Mouse (Mus musculus) intestine, postnatal 0 days (tissue): ENCODE measurements around the gene Als2cr12. TPM values are rescaled to one million over a fixed set of nuclear protein-coding genes. Genes with fewer than 3 reads are reported as not detected.

Source experiments
- ATAC-seq: fragments of 200-750 bp; cut with Nextera tagmentation; 2 replicates; pipeline ENCODE4 v1.8.0; 2017; ENCODE audit warnings: mild to moderate bottlenecking, moderate TSS enrichment, moderate library complexity
- H3K27ac ChIP-seq: fragments of 300-500 bp; sonication (generic); 2 replicates; pipeline ENCODE4 v1.5.1; 2014; ENCODE audit warnings: mild to moderate bottlenecking, low read depth, low read length, moderate library complexity
- H3K27me3 ChIP-seq: fragments of 300-500 bp; sonication (generic); replicated peaks from 2 replicates; pipeline ENCODE4 v1.6.1; 2014; ENCODE audit warnings: low read length, mixed read lengths; ENCODE audit not compliant: control insufficient read depth, insufficient read depth
- H3K36me3 ChIP-seq: fragments of 300-500 bp; sonication (generic); 2 replicates; pipeline ENCODE4 v1.6.1; 2014; ENCODE audit warnings: mild to moderate bottlenecking, moderate library complexity; ENCODE audit not compliant: control insufficient read depth, insufficient read depth
- H3K4me1 ChIP-seq: fragments of 300-500 bp; sonication (generic); replicated peaks from 2 replicates; pipeline ENCODE4 v1.6.1; 2014; ENCODE audit warnings: antibody characterized with exemption, low read length, mixed read lengths; ENCODE audit not compliant: control insufficient read depth, insufficient read depth
- H3K4me2 ChIP-seq: fragments of 300-500 bp; sonication (generic); replicated peaks from 2 replicates; pipeline ENCODE4 v1.6.1; 2014; ENCODE audit warnings: low read depth, mild to moderate bottlenecking, moderate library complexity
- H3K4me3 ChIP-seq: fragments of 300-500 bp; sonication (generic); 2 replicates; pipeline ENCODE4 v1.5.1; 2014; ENCODE audit warnings: low read depth, low read length
- H3K9ac ChIP-seq: fragments of 300-500 bp; sonication (generic); 2 replicates; pipeline ENCODE4 v1.6.1; 2014; ENCODE audit warnings: mild to moderate bottlenecking, low read depth, low read length
- H3K9me3 ChIP-seq: fragments of 300-500 bp; sonication (generic); 2 replicates; pipeline ENCODE4 v1.6.1; 2016; ENCODE audit warnings: mixed run types; ENCODE audit not compliant: control insufficient read depth
- CTCF ChIP-seq: sonication (generic); IDR thresholded peaks from 2 replicates; pipeline ENCODE4 v1.5.1; 2016; ENCODE audit warnings: low read depth, mild to moderate bottlenecking, control low read depth, antibody characterized with exemption, moderate library complexity
- WGBS: fragments of 180-500 bp; shearing (Covaris S2); extraction: QIAGEN DNeasy Blood & Tissue Kit; methylation state at CpG from one replicate; pipeline ENCODE4 v1.1.7; 2014; 5-methylcytosine and 5-hydroxymethylcytosine counted together
- polyA plus RNA-seq: library from polyadenylated mRNA; unstranded; fragments of >200 nt; fragmentation: Nextera tagmentation; extraction: Ambion mirVana; gene quantifications from 2 replicates; pipeline ENCODE4 v1.2.1, GENCODE M21; 2015

The Als2cr12 gene
- polyA plus RNA-seq, 1 experiment from 2014 or later: 10.6 TPM

GRCm38 (mm10) chr1:58725095-58725494 is 29.3 kb upstream of the Als2cr12 start:
- no peak for ATAC-seq
- Histone ChIP-seq H3K9me3 (no peaks in the 10 kb centered on the region), H3K27me3 (no peaks in the 10 kb centered on the region), H3K9ac (no peak overlapping the region), H3K36me3 (peaks cover 45% of the 10 kb centered on the region), H3K4me2 (no peak overlapping the region), H3K27ac (no peak overlapping the region), H3K4me1 (no peaks in the 10 kb centered on the region), H3K4me3 (no peak overlapping the region)
- TF ChIP-seq CTCF: no peak

- H3K27me3 ChIP-seq: no peaks in the 10 kb centered on the region
- no peak for ATAC-seq
- H3K9ac ChIP-seq: no peak overlapping the region
- no peaks in the 10 kb centered on the region for H3K9me3 ChIP-seq
- no peak overlapping the region for H3K4me3 ChIP-seq
- H3K27ac ChIP-seq: no peak overlapping the region
- 78% methylated on average over 5 of the region's 9 CpGs for WGBS
- H3K4me1 ChIP-seq: no peaks in the 10 kb centered on the region
- TF ChIP-seq CTCF: no peak
- peaks cover 45% of the 10 kb centered on the region for H3K36me3 ChIP-seq
- H3K4me2 ChIP-seq: no peak overlapping the region
These were observed 28.7 kb upstream of the Als2cr12 start for GRCm38 (mm10) chr1:58724533-58724932.

- Histone ChIP-seq H3K9ac (no peak overlapping the region), H3K4me1 (no peaks in the 10 kb centered on the region), H3K9me3 (no peaks in the 10 kb centered on the region), H3K36me3 (peaks cover 44% of the 10 kb centered on the region), H3K27ac (no peak overlapping the region), H3K4me2 (no peak overlapping the region), H3K4me3 (no peak overlapping the region), H3K27me3 (no peaks in the 10 kb centered on the region)
- TF ChIP-seq CTCF: no peak
- WGBS: 67% methylated on average over 7 of the region's 7 CpGs
- ATAC-seq: no peak
These were observed 28.1 kb upstream of the Als2cr12 start for GRCm38 (mm10) chr1:58723809-58724405.

GRCm38 (mm10) chr1:58723062-58723808 is 27.4 kb upstream of the Als2cr12 start:
- Histone ChIP-seq H3K9me3 (no peaks in the 10 kb centered on the region), H3K4me3 (no peak overlapping the region), H3K36me3 (peaks cover 42% of the 10 kb centered on the region), H3K9ac (no peak overlapping the region), H3K4me1 (no peaks in the 10 kb centered on the region), H3K4me2 (no peak overlapping the region), H3K27me3 (no peaks in the 10 kb centered on the region), H3K27ac (no peak overlapping the region)
- TF ChIP-seq CTCF: no peak
- ATAC-seq: no peak
- 82% methylated on average over 7 of the region's 7 CpGs for WGBS

- WGBS: 80% methylated on average over 11 of the region's 11 CpGs
- Histone ChIP-seq H3K4me3 (no peak overlapping the region), H3K4me2 (no peak overlapping the region), H3K9me3 (no peaks in the 10 kb centered on the region), H3K36me3 (peaks cover 39% of the 10 kb centered on the region), H3K27ac (0 out of 2 replicates have a peak overlapping the region, but pooled peaks have one; percentile 21), H3K4me1 (no peaks in the 10 kb centered on the region), H3K27me3 (no peaks in the 10 kb centered on the region), H3K9ac (no peak overlapping the region)
- no peak for TF ChIP-seq CTCF
- no peak for ATAC-seq
These were observed 26.5 kb upstream of the Als2cr12 start for GRCm38 (mm10) chr1:58722115-58722938.

GRCm38 (mm10) chr1:58720988-58721387 is 25.2 kb upstream of the Als2cr12 start:
- WGBS: 80% methylated on average over 4 of the region's 4 CpGs
- Histone ChIP-seq H3K9me3 (no peaks in the 10 kb centered on the region), H3K36me3 (peaks cover 35% of the 10 kb centered on the region), H3K27me3 (no peaks in the 10 kb centered on the region), H3K9ac (no peak overlapping the region), H3K4me1 (no peaks in the 10 kb centered on the region), H3K4me3 (no peak overlapping the region), H3K27ac (no peak overlapping the region), H3K4me2 (no peak overlapping the region)
- TF ChIP-seq CTCF: no peak
- no peak for ATAC-seq
